Mouse (Mus musculus): Measurements from ENCODE around the gene Fmo1. TPM values are rescaled to one million over a fixed set of nuclear protein-coding genes. Genes with fewer than 3 reads are reported as not detected.

Gene Fmo1
- polyA plus RNA-seq, 1 experiment, result 16.3 TPM

- DNase-seq, result peak; percentile 63
- no peak for TF ChIP-seq POLR2A (IDR thresholded peaks at IDR 0.05; ENCODE audit: control insufficient read depth, extremely low read depth, insufficient read depth, low read length, poor library complexity)
- TF ChIP-seq CTCF (IDR thresholded peaks at IDR 0.05; ENCODE audit: borderline replicate concordance, control insufficient read depth, extremely low read depth, insufficient read depth, low read length, poor library complexity), result no peak
- Histone ChIP-seq H3K4me1 (replicated peaks; ENCODE audit: control insufficient read depth, insufficient read depth, low read length) (no peaks in the 10 kb centered on the region), H3K36me3 (ENCODE audit: control insufficient read depth, insufficient read depth, low read length) (no peaks in the 10 kb centered on the region), H3K27ac (ENCODE audit: control insufficient read depth, insufficient read depth, low read length) (no peak overlapping the region), H3K4me3 (ENCODE audit: control insufficient read depth, insufficient read depth, low read length) (no peak overlapping the region), H3K27me3 (ENCODE audit: control insufficient read depth, insufficient read depth, low read length) (no peaks in the 10 kb centered on the region)
- 42% methylated on average over 11 of the region's 11 CpGs for WGBS
Observed at GRCm38 (mm10) chr1:162879595-162880369, 13.4 kb upstream of the Fmo1 start.

- Histone ChIP-seq H3K4me1 (replicated peaks; ENCODE audit: control insufficient read depth, insufficient read depth, low read length) (no peaks in the 10 kb centered on the region), H3K27ac (ENCODE audit: control insufficient read depth, insufficient read depth, low read length) (no peak overlapping the region), H3K4me3 (ENCODE audit: control insufficient read depth, insufficient read depth, low read length) (no peak overlapping the region), H3K27me3 (ENCODE audit: control insufficient read depth, insufficient read depth, low read length) (no peaks in the 10 kb centered on the region), H3K36me3 (ENCODE audit: control insufficient read depth, insufficient read depth, low read length) (no peaks in the 10 kb centered on the region)
- no peak for DNase-seq
- 75% methylated on average over 3 of the region's 3 CpGs for WGBS
- TF ChIP-seq CTCF (IDR thresholded peaks at IDR 0.05; ENCODE audit: borderline replicate concordance, control insufficient read depth, extremely low read depth, insufficient read depth, low read length, poor library complexity) (no peak), POLR2A (IDR thresholded peaks at IDR 0.05; ENCODE audit: control insufficient read depth, extremely low read depth, insufficient read depth, low read length, poor library complexity) (no peak)
Observed at GRCm38 (mm10) chr1:162875091-162875490, 8.7 kb upstream of the Fmo1 start.

GRCm38 (mm10) chr1:162871701-162872311 is 5.4 kb upstream of the Fmo1 start:
- TF ChIP-seq CTCF (IDR thresholded peaks at IDR 0.05; ENCODE audit: borderline replicate concordance, control insufficient read depth, extremely low read depth, insufficient read depth, low read length, poor library complexity) (no peak), POLR2A (IDR thresholded peaks at IDR 0.05; ENCODE audit: control insufficient read depth, extremely low read depth, insufficient read depth, low read length, poor library complexity) (no peak)
- 56% methylated on average over 9 of the region's 9 CpGs for WGBS
- no peaks in the 10 kb centered on the region for H3K27me3 ChIP-seq (ENCODE audit: control insufficient read depth, insufficient read depth, low read length)
- no peak for DNase-seq
- H3K4me1 ChIP-seq (replicated peaks; ENCODE audit: control insufficient read depth, insufficient read depth, low read length), result no peaks in the 10 kb centered on the region
- no peak overlapping the region for H3K27ac ChIP-seq (ENCODE audit: control insufficient read depth, insufficient read depth, low read length)
- H3K4me3 ChIP-seq (ENCODE audit: control insufficient read depth, insufficient read depth, low read length), result no peak overlapping the region
- H3K36me3 ChIP-seq (ENCODE audit: control insufficient read depth, insufficient read depth, low read length), result no peaks in the 10 kb centered on the region

GRCm38 (mm10) chr1:162870978-162871377 is 4.6 kb upstream of the Fmo1 start:
- WGBS, result 75% methylated on average over 7 of the region's 7 CpGs

GRCm38 (mm10) chr1:162867396-162867795 is 986 bp upstream of the Fmo1 start:
- Histone ChIP-seq H3K27ac (ENCODE audit: control insufficient read depth, insufficient read depth, low read length) (no peak overlapping the region), H3K27me3 (ENCODE audit: control insufficient read depth, insufficient read depth, low read length) (no peaks in the 10 kb centered on the region), H3K4me1 (replicated peaks; ENCODE audit: control insufficient read depth, insufficient read depth, low read length) (no peaks in the 10 kb centered on the region), H3K36me3 (ENCODE audit: control insufficient read depth, insufficient read depth, low read length) (no peaks in the 10 kb centered on the region), H3K4me3 (ENCODE audit: control insufficient read depth, insufficient read depth, low read length) (no peak overlapping the region)
- 86% methylated on average over 4 of the region's 4 CpGs for WGBS
- DNase-seq, result no peak
- TF ChIP-seq POLR2A (IDR thresholded peaks at IDR 0.05; ENCODE audit: control insufficient read depth, extremely low read depth, insufficient read depth, low read length, poor library complexity) (no peak), CTCF (IDR thresholded peaks at IDR 0.05; ENCODE audit: borderline replicate concordance, control insufficient read depth, extremely low read depth, insufficient read depth, low read length, poor library complexity) (no peak)

More at GRCm38 (mm10) chr1:162870978-162871377, 4.6 kb upstream of the Fmo1 start:
- DNase-seq, result no peak
- TF ChIP-seq CTCF (IDR thresholded peaks at IDR 0.05; ENCODE audit: borderline replicate concordance, control insufficient read depth, extremely low read depth, insufficient read depth, low read length, poor library complexity) (no peak), POLR2A (IDR thresholded peaks at IDR 0.05; ENCODE audit: control insufficient read depth, extremely low read depth, insufficient read depth, low read length, poor library complexity) (no peak)
- Histone ChIP-seq H3K27me3 (ENCODE audit: control insufficient read depth, insufficient read depth, low read length) (no peaks in the 10 kb centered on the region), H3K36me3 (ENCODE audit: control insufficient read depth, insufficient read depth, low read length) (no peaks in the 10 kb centered on the region), H3K4me3 (ENCODE audit: control insufficient read depth, insufficient read depth, low read length) (no peak overlapping the region), H3K4me1 (replicated peaks; ENCODE audit: control insufficient read depth, insufficient read depth, low read length) (no peaks in the 10 kb centered on the region), H3K27ac (ENCODE audit: control insufficient read depth, insufficient read depth, low read length) (no peak overlapping the region)

- Histone ChIP-seq H3K4me1 (replicated peaks; ENCODE audit: control insufficient read depth, insufficient read depth, low read length) (no peaks in the 10 kb centered on the region), H3K27me3 (ENCODE audit: control insufficient read depth, insufficient read depth, low read length) (no peaks in the 10 kb centered on the region), H3K4me3 (ENCODE audit: control insufficient read depth, insufficient read depth, low read length) (no peak overlapping the region), H3K27ac (ENCODE audit: control insufficient read depth, insufficient read depth, low read length) (no peak overlapping the region), H3K36me3 (ENCODE audit: control insufficient read depth, insufficient read depth, low read length) (no peaks in the 10 kb centered on the region)
- 83% methylated on average over 3 of the region's 3 CpGs for WGBS
- DNase-seq, result no peak
- no peak for TF ChIP-seq POLR2A (IDR thresholded peaks at IDR 0.05; ENCODE audit: control insufficient read depth, extremely low read depth, insufficient read depth, low read length, poor library complexity)
- no peak for TF ChIP-seq CTCF (IDR thresholded peaks at IDR 0.05; ENCODE audit: borderline replicate concordance, control insufficient read depth, extremely low read depth, insufficient read depth, low read length, poor library complexity)
Observed at GRCm38 (mm10) chr1:162865493-162865830, 948 bp downstream of the Fmo1 start.

All from thymus, adult 2 months (tissue).